Mouse (Mus musculus): ENCODE data around the gene Srsf9.
"Not testable (repeated sequence)": the region's sequence is repeated elsewhere in the genome, so short reads cannot be mapped to it uniquely, and the experiment has no call there.

Gene Srsf9

GRCm38 (mm10) chr5:115326875-115327609 is at the start of gene Srsf9:
TSS of gene Srsf9 (plus strand) at chr5:115327177.
- peak; percentile 95 for DNase-seq

GRCm38 (mm10) chr5:115278053-115278452 is 48.9 kb upstream of the Srsf9 start:
- DNase-seq, result no peak

GRCm38 (mm10) chr5:115278785-115279184 is 48.2 kb upstream of the Srsf9 start:
- DNase-seq, result no peak

- DNase-seq, result peak; percentile 89 to 90
Measured at GRCm38 (mm10) chr5:115279226-115280049, 47.5 kb upstream of the Srsf9 start, which contains the start of gene Coq5. TSS of gene Coq5 (plus strand) at chr5:115279666.

GRCm38 (mm10) chr5:115280050-115280687 is 46.8 kb upstream of the Srsf9 start:
- DNase-seq, result peak in 1 of 2 experiments; percentile 51

- peak; percentile 19 to 20 for DNase-seq
Measured at GRCm38 (mm10) chr5:115284735-115285134, 42.2 kb upstream of the Srsf9 start.

- DNase-seq, result peak; percentile 39 to 51
Measured at GRCm38 (mm10) chr5:115294173-115294572, 32.8 kb upstream of the Srsf9 start.

GRCm38 (mm10) chr5:115296347-115296746 is 30.6 kb upstream of the Srsf9 start:
- no peak for DNase-seq

GRCm38 (mm10) chr5:115300035-115300744 is 26.8 kb upstream of the Srsf9 start:
- DNase-seq, result no peak

- DNase-seq, result peak; percentile 100
Measured at GRCm38 (mm10) chr5:115300792-115301614, 26.0 kb upstream of the Srsf9 start, which contains the start of gene Dynll1. TSS of gene Dynll1 (minus strand) at chr5:115300999.

- DNase-seq, result peak in 1 of 2 experiments; percentile 6
Measured at GRCm38 (mm10) chr5:115301615-115302014, 25.4 kb upstream of the Srsf9 start.

GRCm38 (mm10) chr5:115302190-115302589 is 24.8 kb upstream of the Srsf9 start:
- DNase-seq, result not testable (repeated sequence)

- no peak for DNase-seq
Measured at GRCm38 (mm10) chr5:115312354-115312753, 14.6 kb upstream of the Srsf9 start.

GRCm38 (mm10) chr5:115312816-115313667 is 13.9 kb upstream of the Srsf9 start:
- no peak for DNase-seq

GRCm38 (mm10) chr5:115313668-115313943 is 13.4 kb upstream of the Srsf9 start:
- DNase-seq, result no peak

- DNase-seq, result no peak
Measured at GRCm38 (mm10) chr5:115316968-115317644, 9.9 kb upstream of the Srsf9 start.

- DNase-seq, result no peak
Measured at GRCm38 (mm10) chr5:115317645-115318328, 9.2 kb upstream of the Srsf9 start.

- peak; percentile 16 to 22 for DNase-seq
Measured at GRCm38 (mm10) chr5:115319004-115319940, 7.7 kb upstream of the Srsf9 start.
